Mouse (Mus musculus): ENCODE measurements around the gene Rpl35. TPM values are rescaled to one million over a fixed set of nuclear protein-coding genes. Genes with fewer than 3 reads are reported as not detected.
"Not testable (repeated sequence)": the region's sequence is repeated elsewhere in the genome, so short reads cannot be mapped to it uniquely, and the experiment has no call there.

The Rpl35 gene
- 100 to 1,000 TPM; 298 to 299 TPM for total RNA-seq (2021)

GRCm38 (mm10) chr2:39005574-39006079, at the start of gene Rpl35:
Gene Rpl35 (minus strand): TSS chr2:39005624.
- no peak for DNase-seq (ENCODE audit: low spot score)
- intact Hi-C loops (cut with DNase I): loop anchor here (10.0 kb wide), 1 partner anchor 361 kb away; the partner anchor contains the start of gene Psmb7

GRCm38 (mm10) chr2:39048515-39048914, 43.1 kb upstream of the Rpl35 start:
- intact Hi-C loops (cut with DNase I): no loop called here
- DNase-seq (ENCODE audit: low spot score): no peak

- no peak for DNase-seq (ENCODE audit: low spot score)
- intact Hi-C loops (cut with DNase I): no loop called here
These were observed 34.8 kb upstream of the Rpl35 start for GRCm38 (mm10) chr2:39040215-39040614.

- DNase-seq (ENCODE audit: low spot score): no peak
- intact Hi-C loops (cut with DNase I): no loop called here
These were observed 26.2 kb upstream of the Rpl35 start for GRCm38 (mm10) chr2:39031611-39032010.

GRCm38 (mm10) chr2:39020004-39020403, 14.6 kb upstream of the Rpl35 start:
- no peak for DNase-seq (ENCODE audit: low spot score)
- intact Hi-C loops (cut with DNase I): no loop called here

- intact Hi-C loops (cut with DNase I): no loop called here
- no peak for DNase-seq (ENCODE audit: low spot score)
These were observed 11.2 kb upstream of the Rpl35 start for GRCm38 (mm10) chr2:39016581-39016980.

- intact Hi-C loops (cut with DNase I): no loop called here
- no peak for DNase-seq (ENCODE audit: low spot score)
These were observed 7.4 kb upstream of the Rpl35 start for GRCm38 (mm10) chr2:39012768-39013279.

GRCm38 (mm10) chr2:39011971-39012370, 6.5 kb upstream of the Rpl35 start:
- intact Hi-C loops (cut with DNase I): no loop called here
- no peak for DNase-seq (ENCODE audit: low spot score)

- intact Hi-C loops (cut with DNase I): no loop called here
- no peak for DNase-seq (ENCODE audit: low spot score)
These were observed 5.8 kb upstream of the Rpl35 start for GRCm38 (mm10) chr2:39011264-39011663.

- intact Hi-C loops (cut with DNase I); DNase-seq (ENCODE audit: low spot score): not testable (repeated sequence)
These were observed 4.7 kb upstream of the Rpl35 start for GRCm38 (mm10) chr2:39010144-39010543.

GRCm38 (mm10) chr2:39008954-39009365, 3.5 kb upstream of the Rpl35 start:
- intact Hi-C loops (cut with DNase I): loop anchor here (10.0 kb wide), 1 partner anchor 364 kb away; the partner anchor contains the start of gene Psmb7
- DNase-seq (ENCODE audit: low spot score): no peak

GRCm38 (mm10) chr2:39008350-39008851, 3.0 kb upstream of the Rpl35 start:
- intact Hi-C loops (cut with DNase I): loop anchor here (10.0 kb wide), 1 partner anchor 364 kb away; the partner anchor contains the start of gene Psmb7

GRCm38 (mm10) chr2:39007865-39008264, 2.4 kb upstream of the Rpl35 start:
- intact Hi-C loops (cut with DNase I): loop anchor here (10.0 kb wide), 1 partner anchor 363 kb away; the partner anchor contains the start of gene Psmb7
- DNase-seq (ENCODE audit: low spot score): peak; percentile 87

More at GRCm38 (mm10) chr2:39008350-39008851, 3.0 kb upstream of the Rpl35 start:
- no peak for DNase-seq (ENCODE audit: low spot score)

- intact Hi-C loops (cut with DNase I): loop anchor here (10.0 kb wide), 1 partner anchor 361 kb away; the partner anchor contains the start of gene Psmb7
- DNase-seq (ENCODE audit: low spot score): no peak
These were observed 816 bp upstream of the Rpl35 start for GRCm38 (mm10) chr2:39006149-39006730.

GRCm38 (mm10) chr2:39004880-39005435, 466 bp downstream of the Rpl35 start, which contains the start of gene Arpc5l:
Gene Arpc5l (plus strand): TSS chr2:39005348.
- DNase-seq (ENCODE audit: low spot score): peak; percentile 85
- intact Hi-C loops (cut with DNase I): loop anchor here (10.0 kb wide), 1 partner anchor 360 kb away; the partner anchor contains the start of gene Psmb7

- no peak for DNase-seq (ENCODE audit: low spot score)
These were observed 1.1 kb downstream of the Rpl35 start for GRCm38 (mm10) chr2:39004372-39004771.

GRCm38 (mm10) chr2:39003512-39003911, 1.9 kb downstream of the Rpl35 start:
- DNase-seq (ENCODE audit: low spot score): no peak

More at GRCm38 (mm10) chr2:39004372-39004771, 1.1 kb downstream of the Rpl35 start:
- intact Hi-C loops (cut with DNase I): loop anchor here (10.0 kb wide), 1 partner anchor 360 kb away; the partner anchor contains the start of gene Psmb7

GRCm38 (mm10) chr2:39003106-39003505, 2.3 kb downstream of the Rpl35 start:
- intact Hi-C loops (cut with DNase I): loop anchor here (10.0 kb wide), 1 partner anchor 358 kb away; the partner anchor contains the start of gene Psmb7
- no peak for DNase-seq (ENCODE audit: low spot score)

More at GRCm38 (mm10) chr2:39003512-39003911, 1.9 kb downstream of the Rpl35 start:
- intact Hi-C loops (cut with DNase I): loop anchor here (10.0 kb wide), 1 partner anchor 359 kb away; the partner anchor contains the start of gene Psmb7

- intact Hi-C loops (cut with DNase I): loop anchor here (10.0 kb wide), 1 partner anchor 357 kb away; the partner anchor contains the start of gene Psmb7
- DNase-seq (ENCODE audit: low spot score): no peak
These were observed 3.6 kb downstream of the Rpl35 start for GRCm38 (mm10) chr2:39001866-39002265.

- DNase-seq (ENCODE audit: low spot score): no peak
- intact Hi-C loops (cut with DNase I): loop anchor here (10.0 kb wide), 1 partner anchor 356 kb away; the partner anchor contains the start of gene Psmb7
These were observed 4.9 kb downstream of the Rpl35 start for GRCm38 (mm10) chr2:39000587-39000919.

Data from heart, postnatal 25 days (tissue).